Mouse (Mus musculus) cortical plate, adult 2 months (tissue): ENCODE results near the gene Btn2a2. TPM values are rescaled to one million over a fixed set of nuclear protein-coding genes. Genes with fewer than 3 reads are reported as not detected.
A peak's percentile ranks its signal among the peaks of the same experiment; 100 is the strongest.
"Not testable (repeated sequence)": the region's sequence is repeated elsewhere in the genome, so short reads cannot be mapped to it uniquely, and the experiment has no call there.

Source experiments
- H3K27ac ChIP-seq: fragments of 200-500 bp; 2 replicates; pipeline ENCODE4 v1.5.1; 2012; ENCODE audit warnings: low read length, control low read depth, inconsistent platforms; ENCODE audit not compliant: insufficient read depth
- H3K4me1 ChIP-seq: fragments of 200-500 bp; 2 replicates; pipeline ENCODE4 v1.6.1; 2011; ENCODE audit warnings: low read length; ENCODE audit not compliant: control insufficient read depth, insufficient read depth
- H3K4me3 ChIP-seq: fragments of 200-500 bp; 2 replicates; pipeline ENCODE4 v1.5.1; 2011; ENCODE audit warnings: mild to moderate bottlenecking, low read length, control low read depth; ENCODE audit not compliant: insufficient read depth
- CTCF ChIP-seq: fragments of 200-500 bp; IDR thresholded peaks from 2 replicates; pipeline ENCODE4 v1.5.1; 2011; ENCODE audit warnings: mild to moderate bottlenecking, control low read depth, low read length; ENCODE audit not compliant: insufficient read depth; ENCODE audit errors: extremely low read depth
- POLR2A ChIP-seq: fragments of 200-500 bp; IDR thresholded peaks from 2 replicates; pipeline ENCODE4 v1.6.1; 2011; ENCODE audit warnings: mild to moderate bottlenecking, low read length, control low read depth; ENCODE audit not compliant: insufficient read depth; ENCODE audit errors: extremely low read depth
- polyA plus RNA-seq: library from polyadenylated mRNA; depleted of rRNA; stranded (reverse); fragments of >200 nt; gene quantifications from 2 replicates; pipeline ENCODE4 v1.2.3, GENCODE M21; 2012; rRNA removed

The Btn2a2 gene
- 0.69 and 0.95 TPM in 2 replicates for polyA plus RNA-seq

DNA sequence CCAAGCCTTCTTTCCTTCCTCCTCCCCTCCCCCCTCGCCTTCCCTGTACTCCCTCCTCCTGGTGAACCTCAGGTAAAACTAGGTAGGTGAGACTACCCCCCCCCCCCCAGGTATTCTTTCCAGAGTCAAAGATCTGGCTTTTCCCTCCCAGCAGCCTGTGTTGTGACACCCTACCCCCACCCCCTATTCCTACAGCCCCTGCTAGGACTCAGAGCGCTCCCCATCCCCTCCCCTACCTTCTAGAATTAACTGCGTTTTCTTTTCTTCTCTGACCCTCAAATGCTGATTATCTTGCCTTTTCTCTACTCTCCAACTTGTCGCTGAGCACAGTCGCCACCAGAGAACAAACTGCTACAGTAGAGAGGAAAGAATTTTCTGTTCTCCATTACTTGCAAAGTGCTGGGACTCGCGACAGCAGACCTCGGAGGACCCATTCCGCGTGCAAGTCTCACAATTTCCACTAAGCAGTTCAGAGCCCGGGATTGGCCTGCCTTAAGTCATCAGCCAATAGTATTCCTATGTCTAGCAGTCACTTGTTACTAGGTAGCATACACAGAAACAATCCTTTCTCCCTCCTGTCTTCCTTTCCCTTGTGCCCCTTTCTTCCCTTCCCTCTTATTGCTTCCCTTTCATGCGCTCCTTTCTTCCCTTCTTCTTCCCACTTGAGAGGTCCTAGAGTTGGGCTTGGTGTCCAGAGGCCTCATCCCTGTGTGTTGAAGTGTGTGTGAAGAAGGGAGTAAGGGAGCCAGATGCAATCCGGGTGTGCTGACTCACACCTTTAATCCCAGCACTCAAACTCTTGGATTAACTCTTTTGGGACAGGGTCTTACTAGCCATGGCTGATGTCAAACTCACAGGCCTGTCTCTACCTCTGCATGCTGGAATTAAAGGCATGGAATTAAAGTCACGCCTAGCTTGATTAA, at the start of gene Btn2a2:
Btn2a2 (minus strand) TSS at position 458 of the 923 bp plus-strand sequence.
- Histone ChIP-seq H3K4me1 (no peaks in the 10 kb centered on the region), H3K4me3 (peak within 1 kb of the TSS; percentile 22), H3K27ac (no peak within 1 kb of the TSS)
- TF ChIP-seq CTCF (no peak), POLR2A (no peak)

DNA sequence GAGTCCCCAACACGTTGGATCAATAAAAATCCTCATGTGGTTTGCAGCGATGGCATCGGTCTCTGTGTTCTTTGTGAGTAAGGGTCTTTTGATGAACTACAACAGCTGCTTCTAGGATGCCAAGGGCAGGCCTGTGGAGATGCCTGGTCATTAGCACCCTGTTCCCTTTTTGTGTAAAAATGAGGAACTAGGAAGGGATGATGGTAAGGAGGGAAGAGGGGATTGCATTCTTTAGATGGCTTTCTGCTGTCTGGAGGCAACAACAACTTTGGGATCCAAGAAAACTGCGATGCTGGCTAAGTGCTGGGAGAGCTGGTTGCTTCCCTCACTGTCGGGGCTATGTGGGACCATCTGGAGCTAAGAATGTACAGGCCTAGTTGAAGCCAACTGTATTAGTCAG, 49.6 kb upstream of the Btn2a2 start:
- no peak for TF ChIP-seq CTCF
- no peak for TF ChIP-seq POLR2A
- Histone ChIP-seq H3K4me3 (no peak overlapping the region), H3K27ac (no peak overlapping the region), H3K4me1 (peaks cover 4% of the 10 kb centered on the region; the same call in 1 of the 2 replicates)

DNA sequence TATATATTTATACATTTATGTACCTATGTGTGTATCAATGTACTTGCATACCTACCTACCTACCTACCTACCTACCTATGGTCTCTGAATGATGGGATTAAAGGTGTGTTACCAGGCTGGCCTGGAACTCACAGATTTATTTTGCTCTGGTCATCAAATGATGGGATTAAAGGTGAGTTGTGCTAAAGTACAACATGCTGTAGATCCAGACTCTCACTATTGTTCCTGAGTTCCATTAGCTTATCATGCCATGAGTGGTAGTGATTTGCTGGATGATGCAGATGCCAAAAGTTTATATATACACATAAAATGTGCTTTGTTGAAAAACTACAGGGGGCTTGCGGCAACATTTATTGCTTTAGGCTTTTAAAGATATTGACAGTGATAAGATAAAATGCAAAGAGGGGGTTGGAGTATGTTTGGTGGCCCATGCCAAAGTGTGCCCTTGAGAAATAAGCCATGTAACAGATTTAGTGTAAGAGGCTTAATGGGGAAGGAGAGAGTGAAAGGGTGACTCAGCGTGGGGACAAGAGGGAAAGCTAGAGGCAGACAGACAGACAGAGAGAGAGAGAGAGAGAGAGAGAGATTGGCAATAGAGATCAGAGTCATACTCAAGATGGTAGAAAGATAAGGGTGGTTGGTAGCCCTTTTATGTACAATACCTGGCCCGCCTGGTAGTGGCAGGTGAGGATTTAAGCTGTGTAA, 48.5 kb upstream of the Btn2a2 start:
- TF ChIP-seq POLR2A (no peak), CTCF (no peak)
- no peak overlapping the region for H3K27ac ChIP-seq
- H3K4me3 ChIP-seq, result no peak overlapping the region
- peaks cover 4% of the 10 kb centered on the region; the same call in 1 of the 2 replicates for H3K4me1 ChIP-seq

DNA sequence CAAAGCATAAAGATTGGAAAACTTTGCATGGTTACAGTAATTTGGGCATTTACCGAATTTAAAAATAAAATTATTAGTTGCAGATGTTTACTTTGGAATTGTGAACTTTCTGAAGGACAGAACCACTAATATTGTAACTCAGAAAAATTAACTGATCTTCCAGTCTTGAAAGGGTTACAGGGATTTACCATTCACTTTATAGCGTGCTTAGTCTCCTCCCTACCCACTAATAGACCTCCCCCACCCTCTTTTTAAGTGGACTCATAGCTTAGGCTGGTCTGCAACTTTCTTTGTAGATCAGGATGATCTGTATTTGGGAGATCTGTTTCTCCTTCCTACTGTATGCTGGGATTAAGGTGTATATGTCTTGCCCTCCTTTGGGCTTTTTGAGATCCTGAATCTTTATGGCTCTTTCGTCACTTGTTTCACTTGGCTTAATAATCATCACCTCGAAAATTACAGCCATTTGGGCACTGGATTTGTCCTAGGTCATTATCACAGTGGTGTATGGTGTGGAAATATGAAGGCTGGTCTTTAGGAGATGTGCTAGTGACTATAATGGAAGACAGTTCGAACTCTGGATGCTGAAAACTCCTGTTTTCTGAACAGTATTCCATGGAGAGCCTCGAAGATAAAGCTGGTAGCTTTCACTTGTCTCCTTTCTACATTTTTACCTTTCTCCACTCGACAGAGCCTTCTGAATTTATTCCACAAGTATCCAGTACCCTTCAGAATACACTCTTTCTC, 47.6 kb upstream of the Btn2a2 start:
- TF ChIP-seq POLR2A, result no peak
- no peak for TF ChIP-seq CTCF
- H3K27ac ChIP-seq, result no peak overlapping the region
- no peak overlapping the region for H3K4me3 ChIP-seq
- H3K4me1 ChIP-seq, result peaks cover 4% of the 10 kb centered on the region; the same call in 1 of the 2 replicates

DNA sequence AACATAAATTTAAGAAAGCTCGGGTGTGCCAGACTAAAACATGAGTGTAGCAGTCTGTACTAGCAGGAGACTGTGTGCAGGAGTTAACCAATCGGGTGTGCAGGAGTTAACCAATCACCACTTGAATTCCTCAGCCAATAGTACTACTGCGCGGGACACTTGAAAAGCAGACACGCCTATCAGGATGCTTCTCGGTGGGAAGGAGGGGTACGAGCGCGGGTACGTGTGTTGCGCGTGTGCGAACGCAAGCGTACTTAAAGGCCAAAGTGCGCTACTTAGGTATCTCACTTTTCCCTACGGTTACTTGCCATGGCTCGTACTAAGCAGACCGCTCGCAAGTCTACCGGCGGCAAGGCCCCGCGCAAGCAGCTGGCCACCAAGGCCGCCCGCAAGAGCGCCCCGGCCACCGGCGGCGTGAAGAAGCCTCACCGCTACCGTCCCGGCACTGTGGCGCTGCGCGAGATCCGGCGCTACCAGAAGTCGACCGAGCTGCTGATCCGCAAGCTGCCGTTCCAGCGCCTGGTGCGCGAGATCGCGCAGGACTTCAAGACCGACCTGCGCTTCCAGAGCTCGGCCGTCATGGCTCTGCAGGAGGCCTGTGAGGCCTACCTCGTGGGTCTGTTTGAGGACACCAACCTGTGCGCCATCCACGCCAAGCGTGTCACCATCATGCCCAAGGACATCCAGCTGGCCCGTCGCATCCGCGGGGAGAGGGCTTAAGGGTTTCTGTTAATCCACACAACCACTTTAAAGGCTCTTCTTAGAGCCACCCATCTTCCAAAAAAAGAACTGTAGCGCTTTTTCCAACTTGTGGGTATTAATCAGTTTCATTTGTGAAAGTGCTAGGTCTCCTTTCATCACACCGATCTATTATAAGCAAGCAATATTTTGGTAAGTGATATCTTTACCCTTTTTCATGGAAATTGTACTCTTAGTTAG, 46.7 kb upstream of the Btn2a2 start, which contains the start of gene Hist1h3g:
Hist1h3g (plus strand) TSS at position 286 of the 939 bp plus-strand sequence.
- H3K4me3 ChIP-seq, result peak within 1 kb of the TSS; percentile 24
- not testable (repeated sequence) for H3K27ac ChIP-seq, H3K4me1 ChIP-seq

DNA sequence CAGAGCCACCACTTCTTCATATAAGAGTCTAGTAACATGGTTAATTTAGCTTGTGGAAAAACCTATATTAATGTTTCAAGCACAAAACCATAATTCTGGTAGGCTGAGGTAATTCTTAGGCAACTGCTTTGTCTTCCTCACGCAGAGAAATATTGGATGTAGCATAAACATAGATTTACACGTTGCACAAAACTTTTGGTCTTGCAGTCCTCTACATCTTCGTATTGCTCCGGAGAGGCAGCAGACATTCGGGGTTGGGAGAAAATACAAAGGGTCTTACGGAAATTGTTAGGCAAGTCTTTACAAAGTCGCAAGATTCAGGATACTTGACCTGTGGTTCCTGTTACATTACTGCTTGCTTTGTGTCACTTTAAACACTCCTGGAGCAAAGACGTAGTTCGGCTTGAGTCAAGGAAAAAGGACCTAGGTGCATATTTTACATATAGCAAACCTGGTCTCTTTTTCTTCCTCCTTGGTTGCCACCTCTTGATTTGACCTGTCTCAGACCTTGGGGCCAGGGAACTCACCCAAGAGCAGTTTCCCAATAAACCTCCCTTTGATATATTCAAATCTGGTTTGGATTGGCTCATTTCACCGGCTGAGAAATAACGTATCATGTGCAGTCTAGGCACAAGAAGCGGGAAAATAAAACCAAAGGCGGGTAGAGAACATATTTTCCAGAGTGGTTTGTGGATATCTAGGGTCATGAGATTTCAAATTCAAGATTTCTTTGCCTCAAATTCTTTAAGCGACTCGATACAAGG, 45.9 kb upstream of the Btn2a2 start:
- Histone ChIP-seq H3K4me1 (peaks cover 4% of the 10 kb centered on the region; the same call in 1 of the 2 replicates), H3K4me3 (peak overlapping the region; percentile 24; the same call in 1 of the 2 replicates), H3K27ac (no peak overlapping the region)
- TF ChIP-seq POLR2A, result no peak
- no peak for TF ChIP-seq CTCF

DNA sequence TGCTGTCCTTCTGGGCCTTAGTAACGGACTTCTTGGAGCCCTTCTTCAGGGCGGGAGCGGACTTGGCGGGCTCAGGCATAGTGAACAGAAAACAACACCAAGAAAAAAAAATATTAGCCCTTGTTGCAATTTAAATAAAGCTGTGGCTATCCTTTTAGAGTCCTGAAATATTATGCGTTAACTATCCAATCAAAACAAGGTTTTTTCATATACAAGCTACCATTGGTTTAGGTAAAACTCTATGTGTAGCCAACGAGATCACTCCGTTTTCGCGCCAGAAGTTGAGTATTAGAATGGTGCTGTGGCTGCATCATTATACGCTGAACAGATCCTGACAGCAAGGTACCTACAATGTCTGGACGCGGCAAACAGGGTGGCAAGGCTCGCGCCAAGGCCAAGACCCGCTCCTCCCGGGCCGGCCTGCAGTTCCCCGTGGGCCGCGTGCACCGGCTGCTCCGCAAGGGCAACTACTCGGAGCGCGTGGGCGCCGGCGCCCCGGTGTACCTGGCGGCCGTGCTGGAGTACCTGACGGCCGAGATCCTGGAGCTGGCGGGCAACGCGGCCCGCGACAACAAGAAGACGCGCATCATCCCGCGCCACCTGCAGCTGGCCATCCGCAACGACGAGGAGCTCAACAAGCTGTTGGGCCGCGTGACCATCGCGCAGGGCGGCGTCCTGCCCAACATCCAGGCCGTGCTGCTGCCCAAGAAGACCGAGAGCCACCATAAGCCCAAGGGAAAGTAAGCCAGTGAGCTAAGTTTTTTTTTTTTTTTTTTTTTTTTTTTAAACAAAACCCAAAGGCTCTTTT, 45.1 kb upstream of the Btn2a2 start, which contains the start of gene Hist1h2af:
Hist1h2af (plus strand) TSS at position 347 of the 808 bp plus-strand sequence.
- H3K4me3 ChIP-seq, result peak within 1 kb of the TSS; percentile 25
- not testable (repeated sequence) for H3K27ac ChIP-seq, H3K4me1 ChIP-seq
